Mouse (Mus musculus) limb, embryonic 12.5 days (tissue): ENCODE data around the gene Olfr372. TPM values are rescaled to one million over a fixed set of nuclear protein-coding genes. Genes with fewer than 3 reads are reported as not detected.
"Not testable (repeated sequence)": the region's sequence is repeated elsewhere in the genome, so short reads cannot be mapped to it uniquely, and the experiment has no call there.

Source experiments
- ATAC-seq: fragments of 200-750 bp; cut with Nextera tagmentation; 2 replicates; pipeline ENCODE4 v1.8.0; 2017; ENCODE audit warnings: low read depth, moderate TSS enrichment; ENCODE audit not compliant: insufficient number of reproducible peaks, insufficient read depth, low FRiP score, low TSS enrichment
- H3K27ac ChIP-seq: fragments of 300-500 bp; sonication (generic); 2 replicates; pipeline ENCODE4 v1.5.1; 2016; ENCODE audit warnings: mild to moderate bottlenecking, moderate library complexity
- H3K27me3 ChIP-seq: fragments of 300-500 bp; sonication (generic); 2 replicates; pipeline ENCODE4 v1.6.1; 2016; ENCODE audit warnings: mild to moderate bottlenecking, moderate library complexity
- H3K36me3 ChIP-seq: fragments of 300-500 bp; sonication (generic); 2 replicates; pipeline ENCODE4 v1.6.1; 2016; ENCODE audit warnings: mild to moderate bottlenecking, moderate library complexity
- H3K4me1 ChIP-seq: fragments of 300-500 bp; sonication (generic); replicated peaks from 2 replicates; pipeline ENCODE4 v1.6.1; 2016
- H3K4me2 ChIP-seq: fragments of 300-500 bp; sonication (generic); 2 replicates; pipeline ENCODE4 v1.6.1; 2016; ENCODE audit warnings: mild to moderate bottlenecking, moderate library complexity
- H3K4me3 ChIP-seq: fragments of 300-500 bp; sonication (generic); replicated peaks from 2 replicates; pipeline ENCODE4 v1.5.1; 2016; ENCODE audit warnings: mild to moderate bottlenecking
- H3K9ac ChIP-seq: fragments of 300-500 bp; sonication (generic); replicated peaks from 2 replicates; pipeline ENCODE4 v1.6.1; 2016; ENCODE audit warnings: mild to moderate bottlenecking, moderate library complexity
- H3K9me3 ChIP-seq: fragments of 300-500 bp; sonication (generic); 2 replicates; pipeline ENCODE4 v1.6.1; 2016; ENCODE audit warnings: mild to moderate bottlenecking, moderate library complexity
- whole genome bisulfite sequencing: fragments of 180-500 bp; shearing (Covaris S2); methylation state at CpG from one replicate; pipeline ENCODE4 v1.1.7; 2016; 5-methylcytosine and 5-hydroxymethylcytosine counted together
- polyA plus RNA-seq: library from polyadenylated mRNA; unstranded; fragments of >200 nt; fragmentation: Nextera tagmentation; extraction: Ambion mirVana; gene quantifications from 2 replicates; pipeline ENCODE4 v1.2.1, GENCODE M21; 2016

The Olfr372 gene
- polyA plus RNA-seq, 1 experiment from 2014 or later: not detected

DNA sequence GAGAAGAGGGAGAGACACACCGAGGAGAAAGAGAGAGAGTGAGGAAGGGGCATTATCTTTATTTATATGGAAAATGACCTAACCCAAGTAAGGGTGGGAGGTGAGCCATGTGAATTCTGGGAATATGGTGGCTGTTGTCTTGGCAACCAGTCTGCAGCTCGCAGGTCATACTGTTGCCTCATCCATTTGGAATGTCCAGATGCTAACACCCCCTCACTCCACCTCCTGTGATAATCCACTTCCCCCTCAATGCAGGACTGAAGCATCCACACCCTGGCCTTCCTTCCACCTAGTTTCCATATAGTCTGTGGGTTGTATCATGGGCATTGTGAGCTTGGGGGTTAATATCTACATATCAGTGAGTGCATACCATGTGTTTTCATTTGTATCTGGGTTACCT, 21.2 kb upstream of the Olfr372 start:
- ATAC-seq: no peak
- WGBS: 69% methylated on average over 2 of the region's 2 CpGs
- no peak overlapping the region for H3K4me2 ChIP-seq
- H3K9me3 ChIP-seq: no peaks in the 10 kb centered on the region
- H3K4me1 ChIP-seq: no peaks in the 10 kb centered on the region
- H3K36me3 ChIP-seq: no peaks in the 10 kb centered on the region
- no peaks in the 10 kb centered on the region for H3K27me3 ChIP-seq
- H3K27ac ChIP-seq: no peak overlapping the region
- no peak overlapping the region for H3K9ac ChIP-seq
- no peak overlapping the region for H3K4me3 ChIP-seq

DNA sequence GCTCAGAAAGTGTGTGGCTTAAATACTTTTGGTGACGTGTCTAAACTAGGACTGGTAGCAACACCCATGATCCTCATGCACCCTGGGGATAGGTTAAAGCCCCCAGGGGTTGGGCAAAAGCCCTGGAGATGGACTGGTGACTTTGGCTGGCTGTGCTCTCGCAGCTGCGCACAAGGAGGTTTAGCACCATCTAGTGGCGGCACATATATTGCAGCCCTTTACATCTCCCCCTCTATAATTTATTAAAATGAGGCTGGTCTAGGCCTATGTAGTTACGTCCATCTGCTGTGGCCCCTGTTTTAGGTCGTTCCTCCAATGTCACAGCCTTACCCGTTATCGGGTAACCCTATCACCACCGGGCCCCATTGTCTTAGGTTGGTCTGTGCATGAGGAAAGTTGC, 16.1 kb upstream of the Olfr372 start:
- not testable (repeated sequence) for H3K9ac ChIP-seq, H3K4me3 ChIP-seq, H3K36me3 ChIP-seq, H3K4me1 ChIP-seq, H3K4me2 ChIP-seq, H3K27me3 ChIP-seq, H3K27ac ChIP-seq, H3K9me3 ChIP-seq, ATAC-seq
- 22% methylated on average over 4 of the region's 9 CpGs for WGBS

DNA sequence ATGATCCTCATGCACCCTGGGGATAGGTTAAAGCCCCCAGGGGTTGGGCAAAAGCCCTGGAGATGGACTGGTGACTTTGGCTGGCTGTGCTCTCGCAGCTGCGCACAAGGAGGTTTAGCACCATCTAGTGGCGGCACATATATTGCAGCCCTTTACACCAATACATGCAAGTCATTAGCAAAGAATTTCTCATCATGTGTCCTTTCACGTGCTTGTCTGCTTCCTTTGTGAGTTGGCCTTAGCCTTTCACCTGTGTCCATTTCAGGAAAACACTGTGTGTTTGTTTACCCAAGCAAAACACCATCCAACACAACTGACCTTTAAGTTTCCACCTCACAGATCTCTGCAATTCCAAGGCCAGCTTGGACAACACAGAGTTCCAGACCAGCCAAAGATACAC, 8.1 kb upstream of the Olfr372 start:
- not testable (repeated sequence) for H3K9me3 ChIP-seq, H3K4me2 ChIP-seq, H3K27ac ChIP-seq, H3K4me1 ChIP-seq, ATAC-seq, H3K4me3 ChIP-seq, H3K27me3 ChIP-seq, H3K9ac ChIP-seq, H3K36me3 ChIP-seq
- 47% methylated on average over 4 of the region's 4 CpGs for WGBS

DNA sequence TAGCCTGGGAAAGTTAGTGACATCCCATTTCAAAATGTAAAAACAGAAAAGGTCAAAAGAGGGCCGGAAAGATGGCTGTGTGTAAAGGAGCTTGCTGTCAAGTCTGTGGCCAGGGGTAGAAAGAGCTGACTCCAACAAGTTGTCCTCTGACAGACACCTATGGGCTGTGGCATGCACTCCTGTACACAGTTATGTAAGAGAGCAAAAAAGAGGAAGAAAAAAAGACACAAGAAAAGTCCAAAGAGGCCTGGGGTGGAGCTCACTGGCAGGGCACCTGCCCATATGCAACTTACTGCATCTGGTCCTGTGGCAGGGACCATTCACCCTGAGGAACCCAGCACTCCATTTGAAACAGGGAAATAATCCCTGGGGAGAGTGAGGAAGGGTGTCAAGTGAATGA, 1.5 kb downstream of the Olfr372 start:
- Histone ChIP-seq H3K36me3 (no peaks in the 10 kb centered on the region), H3K4me1 (no peaks in the 10 kb centered on the region), H3K4me3 (no peak overlapping the region), H3K27me3 (no peaks in the 10 kb centered on the region), H3K9ac (no peak overlapping the region), H3K4me2 (no peak overlapping the region), H3K27ac (no peak overlapping the region), H3K9me3 (no peaks in the 10 kb centered on the region)
- WGBS: 84% methylated on average over 1 of the region's 1 CpGs
- no peak for ATAC-seq

DNA sequence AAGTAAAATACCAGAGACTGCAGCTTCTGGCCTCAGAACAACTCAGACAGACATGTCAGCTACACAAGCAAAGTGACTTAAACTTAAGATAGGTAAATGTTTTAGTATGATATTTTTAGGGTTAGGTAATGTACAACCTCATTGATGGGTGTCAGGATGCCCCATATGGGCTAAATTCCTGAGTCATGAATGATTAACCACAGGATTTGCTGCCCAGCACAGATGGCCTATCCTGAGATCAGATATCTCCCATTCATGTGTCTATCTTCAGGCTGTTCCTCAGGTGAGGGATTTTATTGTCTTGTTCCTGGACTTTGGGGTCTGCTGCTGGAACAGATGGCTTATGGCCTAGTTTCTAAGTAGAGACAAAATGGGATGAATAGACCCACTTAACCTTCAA, 13.6 kb downstream of the Olfr372 start:
- H3K9ac ChIP-seq, H3K27ac ChIP-seq, ATAC-seq, H3K36me3 ChIP-seq, H3K27me3 ChIP-seq, H3K4me1 ChIP-seq, H3K9me3 ChIP-seq, H3K4me2 ChIP-seq, H3K4me3 ChIP-seq: not testable (repeated sequence)

DNA sequence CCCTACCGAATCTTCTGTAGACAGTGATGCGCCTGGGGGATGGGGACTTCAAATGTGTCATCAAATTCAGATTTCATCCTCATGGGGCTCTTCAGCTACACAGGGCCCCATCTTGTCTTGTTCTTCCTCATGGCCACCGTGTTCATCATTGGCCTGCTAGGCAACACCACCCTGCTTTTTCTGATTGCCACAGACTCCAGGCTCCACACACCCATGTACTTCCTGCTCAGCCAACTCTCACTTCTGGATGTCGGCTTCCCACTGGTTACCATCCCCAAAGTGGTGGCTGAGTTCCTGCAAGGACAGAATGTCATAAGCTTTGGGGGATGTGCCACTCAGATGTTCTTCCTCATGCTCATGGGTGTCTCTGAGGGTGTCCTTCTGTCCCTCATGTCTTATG, 16.6 kb downstream of the Olfr372 start:
- 85% methylated on average over 3 of the region's 4 CpGs for WGBS
- H3K9me3 ChIP-seq, ATAC-seq, H3K4me3 ChIP-seq, H3K27me3 ChIP-seq, H3K9ac ChIP-seq, H3K36me3 ChIP-seq, H3K4me2 ChIP-seq, H3K4me1 ChIP-seq, H3K27ac ChIP-seq: not testable (repeated sequence)

DNA sequence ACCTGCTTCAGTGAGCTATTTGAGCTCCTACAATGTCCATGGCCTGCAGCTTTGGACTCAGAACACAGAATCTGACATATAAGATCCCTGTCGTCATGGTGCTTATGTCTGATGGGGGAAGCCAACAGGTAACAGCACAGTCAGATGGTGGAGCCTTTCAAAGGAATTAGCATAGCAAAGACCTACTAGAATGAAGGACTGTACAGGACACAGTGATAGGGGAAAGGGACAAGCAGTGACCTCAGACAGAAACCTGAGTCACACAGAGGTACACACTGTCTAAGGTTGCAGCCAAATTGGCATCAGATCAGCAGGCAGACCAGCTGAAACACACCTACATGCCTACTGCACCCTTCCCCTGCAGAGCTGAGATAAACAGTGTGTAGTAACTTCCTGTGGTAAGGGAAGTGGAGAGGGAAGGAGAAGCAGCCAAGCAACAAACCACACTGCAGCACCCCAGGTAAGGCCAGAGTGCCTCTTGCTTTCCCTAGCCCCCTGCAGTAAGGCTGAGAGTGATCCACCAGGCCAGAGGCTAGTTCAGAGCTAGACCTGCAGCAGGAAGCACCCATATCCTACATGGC, 25.9 kb downstream of the Olfr372 start:
- H3K4me3 ChIP-seq, H3K27me3 ChIP-seq, H3K4me1 ChIP-seq, H3K4me2 ChIP-seq, ATAC-seq, H3K9ac ChIP-seq, H3K27ac ChIP-seq, H3K36me3 ChIP-seq, H3K9me3 ChIP-seq: not testable (repeated sequence)
- WGBS: 85% methylated on average over 1 of the region's 1 CpGs

DNA sequence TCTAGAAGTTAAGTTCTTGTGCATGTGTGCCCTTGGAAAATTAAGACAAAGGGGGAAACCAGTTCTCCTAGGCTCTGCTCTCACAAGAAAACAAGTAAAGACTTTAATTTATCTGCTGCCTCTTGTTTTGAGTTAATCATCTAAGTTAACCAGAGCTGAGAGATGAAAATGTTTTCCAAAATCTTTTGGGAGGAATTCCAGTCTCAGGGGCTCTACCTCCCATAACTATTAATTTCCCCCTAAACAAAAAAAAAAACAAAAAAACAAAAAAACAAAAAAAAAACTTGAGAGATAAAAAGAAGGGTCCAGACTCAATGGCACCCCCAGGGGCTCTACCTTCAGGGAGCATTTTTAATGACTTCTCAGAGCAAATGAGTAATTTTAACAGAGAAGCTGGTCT, 41.9 kb downstream of the Olfr372 start, which contains the start of gene Olfr373:
Olfr373 (plus strand) TSS at position 301 of the 400 bp plus-strand sequence.
- H3K27ac ChIP-seq, H3K4me3 ChIP-seq, H3K36me3 ChIP-seq, ATAC-seq, H3K9me3 ChIP-seq, H3K27me3 ChIP-seq, H3K4me1 ChIP-seq, H3K4me2 ChIP-seq, H3K9ac ChIP-seq: not testable (repeated sequence)

DNA sequence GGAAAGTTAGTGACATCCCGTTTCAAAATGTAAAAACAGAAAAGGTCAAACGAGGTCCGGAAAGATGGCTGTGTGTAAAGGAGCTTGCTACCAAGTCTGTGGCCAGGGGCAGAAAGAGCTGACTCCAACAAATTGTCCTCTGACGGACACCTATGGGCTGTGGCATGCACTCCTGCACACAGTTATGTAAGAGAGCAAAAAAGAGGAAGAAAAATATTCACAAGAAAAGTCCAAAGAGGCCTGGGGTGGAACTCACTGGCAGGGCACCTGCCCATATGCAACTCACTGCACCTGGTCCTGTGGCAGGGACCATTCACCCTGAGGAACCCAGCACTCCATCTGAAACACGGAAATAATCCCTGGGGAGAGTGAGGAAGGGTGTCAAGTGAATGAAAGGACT, 43.7 kb downstream of the Olfr372 start:
- H3K27me3 ChIP-seq: no peaks in the 10 kb centered on the region
- no peaks in the 10 kb centered on the region for H3K36me3 ChIP-seq
- no peak overlapping the region for H3K27ac ChIP-seq
- H3K4me1 ChIP-seq: no peaks in the 10 kb centered on the region
- no peak overlapping the region for H3K4me3 ChIP-seq
- H3K9me3 ChIP-seq: no peaks in the 10 kb centered on the region
- no peak overlapping the region for H3K4me2 ChIP-seq
- 79% methylated on average over 5 of the region's 5 CpGs for WGBS
- no peak overlapping the region for H3K9ac ChIP-seq
- no peak for ATAC-seq

DNA sequence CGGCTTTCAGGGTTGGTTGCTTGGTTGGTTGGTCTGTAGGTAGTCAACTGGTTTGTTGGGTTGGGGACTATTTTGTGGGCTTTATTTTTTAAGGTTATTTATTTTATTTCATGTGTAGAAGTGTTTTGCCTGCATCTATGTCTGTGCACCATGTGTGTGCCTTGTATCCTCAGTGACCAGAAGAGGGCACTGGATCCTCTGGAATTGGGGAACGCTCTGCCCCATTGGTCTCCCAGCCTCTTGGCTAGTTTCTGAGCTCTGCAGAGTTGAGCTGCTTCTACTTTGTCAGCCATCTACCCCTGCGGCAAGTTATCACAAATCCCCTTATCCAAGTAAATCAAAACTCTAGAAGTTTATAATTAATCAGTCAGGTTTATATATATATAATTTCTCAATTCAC, 46.6 kb downstream of the Olfr372 start:
- not testable (repeated sequence) for H3K27ac ChIP-seq, ATAC-seq, H3K9me3 ChIP-seq, H3K36me3 ChIP-seq, H3K27me3 ChIP-seq, H3K4me3 ChIP-seq, H3K9ac ChIP-seq, H3K4me1 ChIP-seq, H3K4me2 ChIP-seq
- WGBS: 93% methylated on average over 3 of the region's 3 CpGs

DNA sequence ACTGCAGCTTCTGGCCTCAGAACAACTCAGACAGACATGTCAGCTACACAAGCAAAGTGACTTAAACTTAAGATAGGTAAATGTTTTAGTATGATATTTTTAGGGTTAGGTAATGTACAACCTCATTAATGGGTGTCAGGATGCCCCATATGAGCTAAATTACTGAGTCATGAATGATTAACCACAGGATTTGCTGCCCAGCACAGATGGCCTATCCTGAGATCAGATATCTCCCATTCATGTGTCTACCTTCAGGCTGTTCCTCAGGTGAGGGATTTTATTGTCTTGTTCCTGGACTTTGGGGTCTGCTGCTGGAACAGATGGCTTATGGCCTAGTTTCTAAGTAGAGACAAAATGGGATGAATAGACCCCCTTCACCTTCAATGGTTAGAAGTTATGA, 55.7 kb downstream of the Olfr372 start:
- H3K4me3 ChIP-seq, H3K9me3 ChIP-seq, H3K27me3 ChIP-seq, H3K27ac ChIP-seq, ATAC-seq, H3K4me2 ChIP-seq, H3K4me1 ChIP-seq, H3K9ac ChIP-seq, H3K36me3 ChIP-seq: not testable (repeated sequence)

DNA sequence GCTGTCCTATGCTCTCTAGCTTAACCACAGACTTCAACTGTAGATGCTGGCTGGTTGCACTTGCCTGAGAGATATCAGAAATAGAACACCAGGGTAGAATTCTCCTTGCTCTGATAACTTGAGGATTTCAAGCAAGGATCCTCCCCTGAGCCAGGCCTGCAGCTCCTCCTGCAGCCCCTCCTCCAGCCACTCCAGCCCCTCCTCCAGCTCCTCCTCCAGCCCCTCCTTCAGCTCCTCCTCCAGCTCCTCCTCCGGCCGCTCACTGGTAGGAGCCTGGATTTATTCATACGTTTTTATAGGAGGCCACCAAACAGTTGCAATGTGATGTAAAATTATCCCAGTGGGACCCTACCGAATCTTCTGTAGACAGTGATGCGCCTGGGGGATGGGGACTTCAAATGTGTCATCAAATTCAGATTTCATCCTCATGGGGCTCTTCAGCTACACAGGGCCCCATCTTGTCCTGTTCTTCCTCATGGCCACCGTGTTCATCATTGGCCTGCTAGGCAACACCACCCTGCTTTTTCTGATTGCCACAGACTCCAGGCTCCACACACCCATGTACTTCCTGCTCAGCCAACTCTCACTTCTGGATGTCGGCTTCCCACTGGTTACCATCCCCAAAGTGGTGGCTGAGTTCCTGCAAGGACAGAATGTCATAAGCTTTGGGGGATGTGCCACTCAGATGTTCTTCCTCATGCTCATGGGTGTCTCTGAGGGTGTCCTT, 58.5 kb downstream of the Olfr372 start:
- not testable (repeated sequence) for H3K36me3 ChIP-seq, H3K27ac ChIP-seq, H3K9ac ChIP-seq, H3K4me2 ChIP-seq, H3K4me3 ChIP-seq, ATAC-seq, H3K27me3 ChIP-seq, H3K4me1 ChIP-seq, H3K9me3 ChIP-seq
- 51% methylated on average over 6 of the region's 7 CpGs for WGBS
